Mouse (Mus musculus): ENCODE results near the gene Nsmce1.

Nsmce1 gene

GRCm38 (mm10) chr7:125499927-125500868 is 8.8 kb upstream of the Nsmce1 start:
- CTCF ChIA-PET: no interaction called here
- POLR2A ChIA-PET: interaction anchor here in 3 of 4 experiments (1.5 to 3.1 kb wide), 3 partner anchors 9 kb away, joined by 3 to 15 read pairs (median 11); partner anchors contain the start of gene Nsmce1 (in 3 of the 3)

GRCm38 (mm10) chr7:125495864-125496440 is 4.6 kb upstream of the Nsmce1 start:
- ChIA-PET POLR2A (no interaction called here), CTCF (no interaction called here)

DNA sequence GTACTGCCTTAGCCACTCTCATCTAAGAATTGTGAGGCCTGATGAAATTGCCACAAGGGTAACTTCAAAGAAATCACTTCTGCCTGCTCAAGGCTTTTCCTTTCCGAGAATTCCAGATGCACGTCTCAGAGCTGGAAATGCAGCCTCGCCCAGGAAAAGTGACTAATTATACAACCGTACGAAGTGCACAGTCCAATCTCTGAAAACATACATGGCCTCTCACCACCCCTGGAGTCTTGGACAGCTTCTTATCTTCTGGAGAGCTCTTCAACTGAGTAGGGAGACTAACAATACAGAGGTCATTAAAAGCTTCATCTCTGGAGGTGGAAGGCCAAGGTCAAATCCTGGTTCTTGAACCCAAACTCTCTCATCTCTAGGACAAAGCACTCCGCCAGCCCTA is 1.2 kb upstream of the Nsmce1 start:
- ChIA-PET POLR2A (interaction anchor here in 1 of 4 experiments (1.1 to 2.1 kb wide), 2 partner anchors 9 to 81 kb away, joined by 4 to 7 read pairs; no protein-coding TSS in a partner anchor), CTCF (interaction anchor here in 1 of 4 experiments (1.6 kb wide), 1 partner anchor 21 kb away, joined by 3 read pairs; no protein-coding TSS in a partner anchor)

DNA sequence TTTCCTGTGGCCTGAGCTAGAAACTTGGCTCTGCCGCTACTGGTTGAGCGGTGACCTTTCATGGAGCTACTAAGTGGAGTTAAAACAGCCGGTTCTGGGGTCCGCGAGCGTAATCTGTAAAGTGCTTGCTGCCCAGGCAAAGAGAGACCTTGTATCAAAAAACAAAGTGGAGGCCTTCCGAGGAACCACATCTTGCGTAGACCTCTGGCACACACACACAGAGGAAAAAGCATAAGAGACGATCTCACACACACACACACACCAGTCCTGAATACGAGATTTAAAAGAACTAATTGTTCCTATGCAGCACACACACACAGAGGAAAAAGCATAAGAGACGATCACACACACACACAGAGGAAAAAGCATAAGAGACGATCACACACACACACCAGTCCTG is 364 bp upstream of the Nsmce1 start:
- ChIA-PET POLR2A (interaction anchor here in 3 of 4 experiments (0.8 to 2.1 kb wide), 48 partner anchors 9 to 143 kb away, joined by 3 to 23 read pairs (median 6); partner anchors contain the start of genes Il4ra (in 3 of the 3) and Kdm8 (in 3 of the 3)), CTCF (interaction anchor here in 3 of 4 experiments (0.6 to 1.9 kb wide), 5 partner anchors 20 to 60 kb away, joined by 3 to 25 read pairs (median 4); partner anchors contain the start of gene Il4ra (in 1 of the 3))

DNA sequence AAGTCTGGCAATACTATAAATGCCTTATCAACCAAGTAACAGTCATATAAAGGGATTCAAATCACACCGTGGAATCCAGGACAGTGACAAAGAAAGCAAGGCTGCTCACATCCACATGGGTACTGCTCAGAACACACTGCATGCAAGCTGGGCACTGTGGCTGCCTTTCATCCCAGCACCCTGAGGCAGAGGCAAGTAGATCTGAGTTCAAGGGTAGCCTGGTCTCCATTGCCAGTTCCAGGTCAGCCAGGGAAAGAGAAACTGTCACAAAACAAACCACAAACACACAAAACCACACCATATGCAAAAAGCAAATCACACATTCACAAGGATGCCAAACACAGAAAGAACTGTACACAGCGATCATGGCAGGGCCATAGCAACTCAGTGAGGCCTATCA is 1.8 kb downstream of the Nsmce1 start:
- ChIA-PET POLR2A (no interaction called here), CTCF (no interaction called here)

- POLR2A ChIA-PET: no interaction called here
- CTCF ChIA-PET: no interaction called here
Measured at GRCm38 (mm10) chr7:125488706-125489105, 2.7 kb downstream of the Nsmce1 start.

- ChIA-PET CTCF (interaction anchor here in 1 of 4 experiments (0.6 kb wide), 1 partner anchor 130 kb away, joined by 4 read pairs; no protein-coding TSS in a partner anchor), POLR2A (interaction anchor here in 2 of 4 experiments (1.4 to 1.9 kb wide), 3 partner anchors 65 to 70 kb away, joined by 3 to 7 read pairs (median 4); partner anchors contain the start of gene Il4ra (in 1 of the 2))
Measured at GRCm38 (mm10) chr7:125487126-125487525, 4.3 kb downstream of the Nsmce1 start.

DNA sequence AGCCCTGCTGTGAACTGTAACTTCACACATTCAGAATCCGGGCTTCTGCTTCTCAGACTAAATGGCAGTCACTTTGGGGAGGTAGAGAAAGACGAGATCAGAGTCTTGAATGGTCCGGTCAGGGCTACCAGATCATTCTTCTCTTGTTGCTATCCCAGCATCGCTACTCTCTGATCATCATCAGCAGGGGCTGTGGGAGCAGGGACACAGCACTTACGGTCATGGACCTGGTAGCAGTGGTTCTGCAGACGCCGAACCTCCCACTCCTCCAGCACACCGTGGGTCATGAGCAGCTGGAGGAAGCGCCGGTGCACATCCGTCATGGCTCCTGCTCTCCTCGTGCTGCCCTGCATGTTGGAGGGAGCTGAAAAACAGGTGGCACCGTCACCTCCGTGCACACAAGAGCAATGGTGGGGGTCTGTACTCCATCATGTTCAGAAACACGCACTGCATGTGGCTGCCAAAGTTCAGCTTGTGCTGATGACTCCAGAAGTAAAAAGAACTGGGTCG is 5.2 kb downstream of the Nsmce1 start:
- ChIA-PET CTCF (interaction anchor here in 1 of 4 experiments (2.2 kb wide), 1 partner anchor 16 kb away, joined by 7 read pairs; no protein-coding TSS in a partner anchor), POLR2A (interaction anchor here in 2 of 4 experiments (1.4 to 2.0 kb wide), 3 partner anchors 14 to 71 kb away, joined by 3 to 4 read pairs (median 4); no protein-coding TSS in a partner anchor)

GRCm38 (mm10) chr7:125484791-125485190 is 6.6 kb downstream of the Nsmce1 start:
- ChIA-PET POLR2A (interaction anchor here in 2 of 4 experiments (0.6 to 2.0 kb wide), 2 partner anchors 13 to 40 kb away, joined by 3 to 4 read pairs; no protein-coding TSS in a partner anchor), CTCF (interaction anchor here in 1 of 4 experiments (2.2 kb wide), 1 partner anchor 15 kb away, joined by 7 read pairs; no protein-coding TSS in a partner anchor)

DNA sequence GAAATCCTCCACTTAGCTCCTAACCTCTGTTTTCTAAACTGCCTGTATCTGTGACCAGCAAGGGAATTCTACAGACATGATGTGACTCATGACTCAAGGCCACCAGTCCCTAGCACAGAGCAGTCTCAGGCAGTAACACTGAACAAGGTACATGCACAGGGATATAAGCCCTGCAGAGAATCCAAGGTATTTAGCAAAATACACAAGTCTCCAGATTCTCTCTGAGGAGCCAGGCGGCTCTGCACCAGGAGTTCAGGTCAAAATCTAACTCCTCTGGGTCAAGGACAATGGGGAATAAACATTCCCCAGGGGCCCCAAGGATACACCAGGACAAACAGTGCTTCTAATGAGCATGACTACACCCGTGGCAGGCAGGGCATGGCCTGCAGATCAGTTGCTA is 8.5 kb downstream of the Nsmce1 start:
- ChIA-PET CTCF (interaction anchor here in 2 of 4 experiments (0.6 to 1.6 kb wide), 3 partner anchors 10 to 1055 kb away, joined by 3 to 4 read pairs (median 3); no protein-coding TSS in a partner anchor), POLR2A (interaction anchor here in 2 of 4 experiments (1.5 to 2.9 kb wide), 3 partner anchors 8 to 10 kb away, joined by 7 to 12 read pairs (median 9); partner anchors contain the start of gene Nsmce1 (in 2 of the 2))

- ChIA-PET POLR2A (interaction anchor here in 2 of 4 experiments (1.5 to 2.9 kb wide), 4 partner anchors 9 to 13 kb away, joined by 3 to 12 read pairs (median 8); partner anchors contain the start of gene Nsmce1 (in 2 of the 2)), CTCF (no interaction called here)
Measured at GRCm38 (mm10) chr7:125482339-125482738, 9.1 kb downstream of the Nsmce1 start.

- ChIA-PET POLR2A (interaction anchor here in 2 of 4 experiments (0.8 to 2.9 kb wide), 3 partner anchors 9 to 11 kb away, joined by 3 to 12 read pairs (median 3); partner anchors contain the start of gene Nsmce1 (in 2 of the 2)), CTCF (no interaction called here)
Measured at GRCm38 (mm10) chr7:125480518-125480917, 10.9 kb downstream of the Nsmce1 start.

- POLR2A ChIA-PET: interaction anchor here in 3 of 4 experiments (0.6 to 2.0 kb wide), 6 partner anchors 13 to 1079 kb away, joined by 3 to 8 read pairs (median 6); partner anchors contain the start of gene Nsmce1 (in 2 of the 3)
- CTCF ChIA-PET: interaction anchor here in 3 of 4 experiments (0.6 to 1.5 kb wide), 6 partner anchors 9 to 693 kb away, joined by 3 to 7 read pairs (median 5); no protein-coding TSS in a partner anchor
Measured at GRCm38 (mm10) chr7:125478391-125478984, 12.9 kb downstream of the Nsmce1 start.

- POLR2A ChIA-PET: interaction anchor here in 3 of 4 experiments (0.9 to 2.3 kb wide), 5 partner anchors 11 to 57 kb away, joined by 3 to 11 read pairs (median 4); partner anchors contain the start of genes Nsmce1 (in 2 of the 3) and Kdm8 (in 1 of the 3)
Measured at GRCm38 (mm10) chr7:125475601-125476251, 15.7 kb downstream of the Nsmce1 start.

DNA sequence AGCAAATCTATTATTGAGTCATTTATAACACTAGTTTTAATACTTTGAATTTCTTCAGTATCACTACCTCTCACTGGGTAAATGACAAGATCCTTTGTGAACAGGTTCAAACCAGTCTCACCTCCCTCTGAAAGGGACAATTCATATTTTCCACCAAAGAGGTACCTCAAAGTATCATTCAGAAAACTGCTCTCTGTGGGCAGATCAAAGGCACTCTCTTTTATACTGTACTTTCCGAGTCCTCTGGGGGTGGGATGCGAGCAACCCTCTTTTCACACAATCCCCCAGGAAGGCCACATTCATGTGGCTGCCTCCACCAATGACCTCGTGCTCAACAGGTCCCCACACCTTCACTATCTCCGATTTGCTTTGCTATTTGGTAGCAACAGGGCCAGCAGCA is 16.9 kb downstream of the Nsmce1 start:
- CTCF ChIA-PET: no interaction called here

More at GRCm38 (mm10) chr7:125475601-125476251, 15.7 kb downstream of the Nsmce1 start:
- CTCF ChIA-PET: interaction anchor here in 1 of 4 experiments (1.0 kb wide), 1 partner anchor 105 kb away, joined by 3 read pairs; no protein-coding TSS in a partner anchor

DNA sequence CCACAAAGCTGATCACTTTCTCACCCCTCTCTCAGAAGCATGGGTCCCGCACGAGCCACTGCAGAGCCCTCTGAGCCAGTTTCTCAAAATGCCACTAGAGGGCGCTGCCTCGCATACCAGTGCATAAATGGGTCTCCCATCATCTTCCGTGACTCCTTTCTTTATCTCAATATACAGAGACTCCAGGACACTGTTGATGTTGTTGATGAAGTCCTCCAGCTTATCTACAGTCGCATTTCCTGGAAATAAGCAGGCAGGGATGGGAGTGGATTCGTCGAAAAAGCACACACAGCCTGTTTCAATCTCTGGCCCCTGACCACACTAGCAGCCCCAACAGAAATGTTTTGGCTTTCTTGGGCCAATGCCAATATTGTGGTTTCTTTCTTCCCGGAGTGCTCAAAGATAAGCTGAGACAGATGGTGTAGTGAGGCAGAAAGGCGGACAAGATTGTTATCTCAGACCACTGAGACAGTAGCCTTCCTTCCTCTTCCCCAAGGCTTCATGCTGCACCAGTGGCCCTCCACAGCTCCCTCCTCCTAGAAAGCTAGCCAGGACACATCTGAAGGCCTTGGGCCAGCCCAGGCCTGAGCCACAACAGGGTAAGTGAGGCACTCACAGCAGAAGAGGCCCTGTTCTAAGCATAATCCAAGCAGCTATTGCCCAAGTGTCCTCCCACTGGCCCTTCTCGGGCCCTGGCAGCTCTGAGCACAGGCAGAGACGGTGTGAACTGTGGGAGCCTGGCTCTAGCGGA is 19.2 kb downstream of the Nsmce1 start:
- POLR2A ChIA-PET: interaction anchor here in 3 of 4 experiments (0.6 to 3.0 kb wide), 19 partner anchors 8 to 170 kb away, joined by 3 to 17 read pairs (median 5); partner anchors contain the start of genes Nsmce1 (in 3 of the 3) and Kdm8 (in 1 of the 3)
- CTCF ChIA-PET: interaction anchor here (0.5 to 3.7 kb wide), 22 partner anchors 10 to 618 kb away, joined by 3 to 25 read pairs (median 4); partner anchors contain the start of genes Kdm8 (in 2 of the 4) and Nsmce1 (in 1 of the 4)

More for the DNA sequence above, 16.9 kb downstream of the Nsmce1 start:
- POLR2A ChIA-PET: interaction anchor here in 2 of 4 experiments (0.9 to 1.0 kb wide), 2 partner anchors 17 to 29 kb away, joined by 3 read pairs; partner anchors contain the start of gene Nsmce1 (in 1 of the 2)

Data from embryonic stem cell, embryonic (primary cell).